Mouse (Mus musculus) liver, adult 10 weeks (tissue): ENCODE measurements around the gene Zfp968. TPM values are rescaled to one million over a fixed set of nuclear protein-coding genes. Genes with fewer than 3 reads are reported as not detected.

Source experiments
- polyA plus RNA-seq: library from polyadenylated mRNA; stranded (reverse); fragments of 350-450 nt; fragmentation: Illumina TruSeq; extraction: RNeasy Lipid Tissue Mini Kit (QIAGEN cat#74804); gene quantifications from one replicate; pipeline ENCODE4 v1.2.3, GENCODE M21; 2014; ENCODE audit warnings: low read depth, low replicate concordance

The Zfp968 gene
- 11.7 TPM for polyA plus RNA-seq

DNA sequence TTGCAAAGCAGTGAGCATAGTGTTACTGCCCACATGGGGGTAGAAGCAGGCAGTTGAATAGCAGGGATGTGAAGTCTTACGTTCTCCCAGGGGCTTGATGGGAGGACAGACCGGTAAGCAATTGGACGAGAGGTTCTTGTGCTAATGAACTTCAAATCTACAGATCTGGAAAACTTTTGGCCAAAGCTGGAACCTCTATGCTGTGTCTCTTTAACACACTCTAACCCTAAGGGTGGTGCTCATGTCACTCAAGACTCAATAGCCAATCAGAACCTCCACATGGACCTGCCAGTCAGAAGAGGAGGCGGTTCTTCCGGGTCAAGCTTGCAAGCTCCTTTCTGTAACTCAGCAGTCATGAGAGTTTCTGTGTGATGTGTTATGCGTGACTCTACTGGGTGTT lies at the start of gene Zfp968:
Gene Zfp968 (plus strand): TSS at position 301 of the 400 bp plus-strand sequence.

DNA sequence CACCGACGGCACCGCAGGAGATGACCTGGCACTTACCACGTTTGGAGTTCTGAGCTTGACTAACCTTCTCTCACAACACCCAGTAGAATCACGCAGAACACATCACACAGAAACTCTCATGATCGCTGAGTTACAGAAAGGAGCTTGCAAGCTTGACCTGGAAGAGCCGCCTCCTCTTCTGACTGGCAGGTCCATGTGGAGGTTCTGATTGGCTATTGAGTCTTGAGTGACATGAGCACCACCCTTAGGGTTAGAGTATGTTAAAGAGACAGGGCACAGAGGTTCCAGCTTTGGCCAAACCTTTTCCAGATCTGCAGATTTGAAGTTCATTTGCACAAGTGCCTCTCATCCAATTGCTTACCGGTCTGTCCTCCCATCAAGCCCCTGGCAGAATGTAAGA lies 34.1 kb upstream of the Zfp968 start, which contains the start of gene Gm4631:
Gene Gm4631 (minus strand): TSS at position 101 of the 400 bp plus-strand sequence.

Other genes starting within 250 kb of the Zfp968 start
- gene Gm14399, start 230.4 kb upstream of the Zfp968 start, polyA plus RNA-seq: 9.9 TPM
- 0.24 TPM for gene Gm14443, start 196.6 kb upstream of the Zfp968 start, polyA plus RNA-seq
- 16.4 TPM for gene Gm14391, start 165.5 kb upstream of the Zfp968 start, polyA plus RNA-seq
- gene Gm14440, start 97.3 kb upstream of the Zfp968 start, polyA plus RNA-seq: 15.1 TPM
- gene Gm4631, start 34.2 kb upstream of the Zfp968 start, polyA plus RNA-seq: 30.6 TPM
- 14.0 TPM for gene Gm4724, start 63.4 kb downstream of the Zfp968 start, polyA plus RNA-seq
- 12.4 TPM for gene Zfp965, start 97.5 kb downstream of the Zfp968 start, polyA plus RNA-seq